Mouse (Mus musculus) midbrain, embryonic 13.5 days (tissue): ENCODE data around the gene Orm2. TPM values are rescaled to one million over a fixed set of nuclear protein-coding genes. Genes with fewer than 3 reads are reported as not detected.

Experiments used
- ATAC-seq: fragments of 200-750 bp; cut with Nextera tagmentation; 2 replicates; pipeline ENCODE4 v1.8.0; 2017; ENCODE audit warnings: mild to moderate bottlenecking, moderate TSS enrichment, moderate library complexity
- H3K27ac ChIP-seq: fragments of 300-500 bp; sonication (generic); 2 replicates; pipeline ENCODE4 v1.5.1; 2015; ENCODE audit warnings: inconsistent platforms, mild to moderate bottlenecking, moderate library complexity
- H3K27me3 ChIP-seq: fragments of 300-500 bp; sonication (generic); 2 replicates; pipeline ENCODE4 v1.6.1; 2015; ENCODE audit warnings: mild to moderate bottlenecking, inconsistent platforms
- H3K36me3 ChIP-seq: fragments of 300-500 bp; sonication (generic); 2 replicates; pipeline ENCODE4 v1.6.1; 2015; ENCODE audit warnings: mild to moderate bottlenecking, inconsistent platforms
- H3K4me1 ChIP-seq: fragments of 300-500 bp; sonication (generic); replicated peaks from 2 replicates; pipeline ENCODE4 v1.6.1; 2015; ENCODE audit warnings: inconsistent platforms
- H3K4me2 ChIP-seq: fragments of 300-500 bp; sonication (generic); replicated peaks from 2 replicates; pipeline ENCODE4 v1.6.1; 2015; ENCODE audit warnings: moderate library complexity, mild to moderate bottlenecking, inconsistent platforms
- H3K4me3 ChIP-seq: fragments of 300-500 bp; sonication (generic); replicated peaks from 2 replicates; pipeline ENCODE4 v1.5.1; 2015; ENCODE audit warnings: mild to moderate bottlenecking, inconsistent platforms
- H3K9ac ChIP-seq: fragments of 300-500 bp; sonication (generic); replicated peaks from 2 replicates; pipeline ENCODE4 v1.6.1; 2015; ENCODE audit warnings: mild to moderate bottlenecking, inconsistent platforms
- H3K9me3 ChIP-seq: fragments of 300-500 bp; sonication (generic); 2 replicates; pipeline ENCODE4 v1.6.1; 2016; ENCODE audit warnings: mild to moderate bottlenecking, inconsistent platforms
- WGBS: fragments of 180-500 bp; shearing (Covaris S2); methylation state at CpG from one replicate; pipeline ENCODE4 v1.1.7; 2015; 5-methylcytosine and 5-hydroxymethylcytosine counted together
- polyA plus RNA-seq: library from polyadenylated mRNA; unstranded; fragments of >200 nt; fragmentation: Nextera tagmentation; extraction: Ambion mirVana; gene quantifications from 2 replicates; pipeline ENCODE4 v1.2.1, GENCODE M21; 2015

The Orm2 gene
- polyA plus RNA-seq, 1 experiment from 2014 or later = not detected

DNA sequence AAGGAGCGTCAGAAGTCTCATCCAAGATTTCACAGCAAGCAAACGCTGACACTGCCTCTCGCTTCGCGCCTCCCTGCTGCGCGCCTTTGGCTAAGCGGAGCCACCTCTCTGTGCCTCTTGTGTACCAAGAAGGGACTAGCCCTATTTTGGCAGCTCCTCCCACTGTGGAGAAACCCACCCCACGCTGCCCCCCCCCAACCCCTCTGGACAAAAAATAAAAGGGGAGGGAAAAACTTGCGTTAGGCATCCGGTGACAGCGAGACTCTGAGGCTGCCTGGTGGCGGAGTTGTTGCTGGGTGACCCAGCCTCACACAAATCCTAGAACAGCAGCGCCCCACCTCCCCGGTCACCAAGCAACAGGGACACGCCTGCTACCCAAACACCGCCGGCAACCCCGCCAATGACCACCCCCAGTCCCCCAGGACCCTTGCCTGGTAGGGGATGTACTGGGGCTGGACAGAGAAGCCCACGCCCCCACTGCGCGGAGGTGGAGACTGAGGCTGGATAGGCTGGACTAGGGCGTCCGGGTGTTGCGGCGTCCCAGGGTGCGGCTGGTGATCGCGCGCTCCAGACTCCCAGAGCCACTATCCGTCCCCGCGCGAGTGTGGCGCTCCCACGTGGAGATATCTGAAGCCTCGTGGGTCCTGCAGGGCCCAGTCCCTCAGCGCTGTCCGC lies 47.8 kb downstream of the Orm2 start:
- Histone ChIP-seq H3K9me3 (no peaks in the 10 kb centered on the region), H3K27me3 (no peaks in the 10 kb centered on the region), H3K36me3 (no peaks in the 10 kb centered on the region; the same call in 1 of the 2 replicates), H3K4me1 (peaks cover 41% of the 10 kb centered on the region), H3K27ac (peak overlapping the region; percentile 68), H3K4me2 (peak overlapping the region; percentile 92), H3K9ac (peak overlapping the region; percentile 72), H3K4me3 (peak overlapping the region; percentile 69)
- peak; percentile 87 for ATAC-seq
- under 1% methylated on average over 39 of the region's 39 CpGs for WGBS

DNA sequence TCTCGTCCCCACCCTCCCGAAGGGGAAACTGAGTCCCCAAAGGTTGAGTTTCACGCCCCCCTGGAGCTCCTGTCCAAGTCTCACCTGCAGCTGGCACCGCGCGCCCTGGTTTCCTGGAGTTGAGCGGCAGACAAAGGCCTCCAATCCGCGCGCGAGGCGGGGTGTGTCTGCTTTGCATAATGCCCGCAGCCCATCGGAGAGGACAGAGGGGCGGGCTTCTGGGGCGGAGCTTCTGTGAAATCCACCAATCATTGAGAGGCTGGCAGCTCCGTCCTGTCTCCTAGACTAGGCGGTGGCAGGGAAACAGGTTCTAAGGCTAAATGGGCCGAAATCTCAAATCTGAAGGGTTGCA lies 48.3 kb downstream of the Orm2 start:
- Histone ChIP-seq H3K27ac (peak overlapping the region; percentile 68), H3K36me3 (peaks cover 2% of the 10 kb centered on the region; the same call in 1 of the 2 replicates), H3K27me3 (no peaks in the 10 kb centered on the region), H3K9ac (peak overlapping the region; percentile 72), H3K4me3 (peak overlapping the region; percentile 69), H3K4me2 (peak overlapping the region; percentile 92), H3K9me3 (no peaks in the 10 kb centered on the region), H3K4me1 (peaks cover 36% of the 10 kb centered on the region)
- WGBS = under 1% methylated on average over 19 of the region's 19 CpGs
- ATAC-seq = peak; percentile 92

DNA sequence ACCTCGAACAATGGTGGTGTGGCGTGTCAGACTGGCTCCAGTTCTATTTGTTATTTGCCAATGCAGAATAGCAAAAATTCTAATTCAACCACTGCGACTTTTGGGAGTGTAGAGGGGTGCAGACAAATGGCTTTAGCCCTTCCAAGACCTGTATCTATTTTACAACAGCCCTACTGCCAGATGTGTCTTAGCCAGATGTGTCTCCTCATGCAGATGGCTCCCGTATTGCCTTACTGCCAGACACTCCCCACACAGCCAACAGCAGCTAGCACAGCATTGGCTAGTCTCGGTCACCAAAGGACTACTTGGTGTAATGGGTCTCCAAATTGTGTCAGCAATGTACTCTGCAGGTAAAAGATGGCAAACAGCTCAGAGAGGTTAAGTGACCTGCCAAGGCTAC lies 49.0 kb downstream of the Orm2 start:
- no peaks in the 10 kb centered on the region for H3K27me3 ChIP-seq

DNA sequence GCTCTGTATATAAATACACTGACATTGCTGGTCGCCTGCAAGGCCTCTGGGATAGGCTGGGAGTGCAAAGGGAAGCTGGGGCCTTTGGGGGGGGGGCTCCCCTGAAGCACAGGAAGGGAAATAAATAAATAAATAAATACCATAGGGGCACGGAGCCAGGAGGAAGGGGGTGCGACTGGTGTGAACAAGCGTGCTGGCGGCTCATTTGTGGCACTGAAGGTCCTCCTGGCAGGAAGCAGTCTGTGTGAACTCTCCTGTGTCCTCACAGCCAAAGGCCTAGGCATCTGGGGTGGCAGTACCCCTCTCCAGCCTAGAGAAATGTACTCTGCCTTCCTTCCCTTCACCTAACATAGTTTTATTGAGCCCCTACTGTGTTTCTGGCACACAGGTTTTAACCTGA lies 52.7 kb downstream of the Orm2 start:
- no peak for ATAC-seq
- WGBS = 87% methylated on average over 5 of the region's 5 CpGs

More for the DNA sequence above, 49.0 kb downstream of the Orm2 start:
- Histone ChIP-seq H3K4me1 (peaks cover 30% of the 10 kb centered on the region), H3K4me3 (no peak overlapping the region), H3K9me3 (no peaks in the 10 kb centered on the region), H3K27ac (no peak overlapping the region), H3K9ac (no peak overlapping the region), H3K36me3 (peaks cover 3% of the 10 kb centered on the region; the same call in 1 of the 2 replicates), H3K4me2 (peak overlapping the region; percentile 92)
- no peak for ATAC-seq
- WGBS = 69% methylated on average over 5 of the region's 5 CpGs

More for the DNA sequence above, 52.7 kb downstream of the Orm2 start:
- peaks cover 3% of the 10 kb centered on the region; the same call in 1 of the 2 replicates for H3K36me3 ChIP-seq
- H3K9ac ChIP-seq = no peak overlapping the region
- H3K4me2 ChIP-seq = no peak overlapping the region
- H3K9me3 ChIP-seq = no peaks in the 10 kb centered on the region
- H3K27ac ChIP-seq = no peak overlapping the region
- H3K27me3 ChIP-seq = no peaks in the 10 kb centered on the region
- H3K4me1 ChIP-seq = peaks cover 23% of the 10 kb centered on the region
- no peak overlapping the region for H3K4me3 ChIP-seq

Other genes starting within 250 kb of the Orm2 start
- gene Ambp, start 207.7 kb upstream of the Orm2 start, polyA plus RNA-seq = 1.4 TPM in 1 of 2 replicates, not detected in the other
- 0.23 TPM in 1 of 2 replicates, not detected in the other for gene Kif12, start 190.3 kb upstream of the Orm2 start, polyA plus RNA-seq
- 1.3 and 2.1 TPM in 2 replicates for gene Col27a1, start 148.4 kb upstream of the Orm2 start, polyA plus RNA-seq
- gene Orm1, start 17.9 kb upstream of the Orm2 start, polyA plus RNA-seq = not detected in 2 replicates
- not detected in 2 replicates for gene Orm3, start 6.3 kb upstream of the Orm2 start, polyA plus RNA-seq
- gene Akna, start 40.9 kb downstream of the Orm2 start, polyA plus RNA-seq = 10.7 and 11.8 TPM in 2 replicates
- 6.6 and 10.3 TPM in 2 replicates for gene Whrn, start 133.5 kb downstream of the Orm2 start, polyA plus RNA-seq
- 461 and 466 TPM in 2 replicates for gene Atp6v1g1, start 182.3 kb downstream of the Orm2 start, polyA plus RNA-seq
- gene Tmem268, start 196.3 kb downstream of the Orm2 start, polyA plus RNA-seq = 2.7 and 2.8 TPM in 2 replicates
- not detected in 2 replicates for gene Gm11213, start 242.8 kb downstream of the Orm2 start, polyA plus RNA-seq